Mouse (Mus musculus) ES-E14 (cell line): ENCODE results near the gene Hoxa3. TPM values are rescaled to one million over a fixed set of nuclear protein-coding genes. Genes with fewer than 3 reads are reported as not detected.

ENCODE experiments used
- DNase-seq: peaks from one replicate; pipeline ENCODE4 v3.0.0-alpha.2; 2013; ENCODE audit warnings: low read depth, low spot score
- H3K27ac ChIP-seq: 2 replicates; pipeline ENCODE4 v1.5.1; 2012; ENCODE audit warnings: low read depth, mild to moderate bottlenecking, low read length, moderate library complexity, mixed read lengths; ENCODE audit not compliant: poor library complexity, insufficient read depth, severe bottlenecking
- H3K36me3 ChIP-seq: 2 replicates; pipeline ENCODE4 v1.6.1; 2012; ENCODE audit warnings: mild to moderate bottlenecking, low read length, moderate library complexity, mixed read lengths; ENCODE audit not compliant: control insufficient read depth, poor library complexity, insufficient read depth, severe bottlenecking
- H3K4me1 ChIP-seq, 2 experiments: fragments of 150-350 bp in 1 of 2; sonication (generic) in 1 of 2; 2 replicates each; pipeline ENCODE4 v1.6.1; 2012; ENCODE audit warnings: low read length in 2 of 2, mild to moderate bottlenecking in 1 of 2, mixed read lengths in 1 of 2; ENCODE audit not compliant: control insufficient read depth in 2 of 2, insufficient read depth in 2 of 2, poor library complexity in 1 of 2
- H3K4me3 ChIP-seq, 2 experiments: fragments of 150-350 bp in 1 of 2; sonication (generic) in 1 of 2; 2 replicates each; pipeline ENCODE4 v1.5.1; 2012; ENCODE audit warnings: low read length in 2 of 2, low read depth in 1 of 2, mild to moderate bottlenecking in 1 of 2, mixed read lengths in 1 of 2; ENCODE audit not compliant: insufficient read depth in 1 of 2, poor library complexity in 1 of 2, severe bottlenecking in 1 of 2
- H3K9ac ChIP-seq: 2 replicates; pipeline ENCODE4 v1.6.1; 2012; ENCODE audit warnings: low read depth, mild to moderate bottlenecking, low read length, mixed read lengths; ENCODE audit not compliant: poor library complexity, insufficient read depth, severe bottlenecking
- H3K9me3 ChIP-seq: fragments of 150-350 bp; sonication (generic); 2 replicates; pipeline ENCODE4 v1.6.1; 2012; ENCODE audit warnings: low read depth, mild to moderate bottlenecking, low read length; ENCODE audit not compliant: control insufficient read depth, insufficient read depth
- CHD2 ChIP-seq: IDR thresholded peaks from 2 replicates; pipeline ENCODE4 v1.6.1; 2014; ENCODE audit warnings: mild to moderate bottlenecking, low read depth, low read length, inconsistent platforms
- HCFC1 ChIP-seq: IDR thresholded peaks from 2 replicates; pipeline ENCODE4 v1.6.1; 2012; ENCODE audit warnings: low read length, inconsistent platforms, borderline replicate concordance; ENCODE audit not compliant: insufficient read depth
- MAFK ChIP-seq: IDR thresholded peaks from 2 replicates; pipeline ENCODE4 v1.6.1; 2014; ENCODE audit warnings: mild to moderate bottlenecking, low read depth, low read length, inconsistent platforms; ENCODE audit not compliant: insufficient read depth
- ZC3H11A ChIP-seq: IDR thresholded peaks from 2 replicates; pipeline ENCODE4 v1.6.1; 2012; ENCODE audit warnings: low read depth, mild to moderate bottlenecking, inconsistent platforms, low read length, borderline replicate concordance
- ZNF384 ChIP-seq: IDR thresholded peaks from 2 replicates; pipeline ENCODE4 v1.6.1; 2012; ENCODE audit warnings: low read depth, low read length, inconsistent platforms
- in situ Hi-C, 2 experiments: fragments of 600-800 bp; cut with MboI; formaldehyde crosslinking; loops; one replicate each; pipeline ENCODE4 v1.15.1; 2025; ENCODE audit warnings: low sequenced_read_pairs in 2 of 2, inconsistent platforms in 1 of 2; ENCODE audit not compliant: unreplicated experiment in 2 of 2
- total RNA-seq: library from RNA; depleted of rRNA; stranded (reverse); fragments of 300-350 nt; gene quantifications from 2 replicates; pipeline ENCODE4 v1.2.3, GENCODE M21; 2012

The Hoxa3 gene
- total RNA-seq, 1 experiment = 0.27 TPM

DNA sequence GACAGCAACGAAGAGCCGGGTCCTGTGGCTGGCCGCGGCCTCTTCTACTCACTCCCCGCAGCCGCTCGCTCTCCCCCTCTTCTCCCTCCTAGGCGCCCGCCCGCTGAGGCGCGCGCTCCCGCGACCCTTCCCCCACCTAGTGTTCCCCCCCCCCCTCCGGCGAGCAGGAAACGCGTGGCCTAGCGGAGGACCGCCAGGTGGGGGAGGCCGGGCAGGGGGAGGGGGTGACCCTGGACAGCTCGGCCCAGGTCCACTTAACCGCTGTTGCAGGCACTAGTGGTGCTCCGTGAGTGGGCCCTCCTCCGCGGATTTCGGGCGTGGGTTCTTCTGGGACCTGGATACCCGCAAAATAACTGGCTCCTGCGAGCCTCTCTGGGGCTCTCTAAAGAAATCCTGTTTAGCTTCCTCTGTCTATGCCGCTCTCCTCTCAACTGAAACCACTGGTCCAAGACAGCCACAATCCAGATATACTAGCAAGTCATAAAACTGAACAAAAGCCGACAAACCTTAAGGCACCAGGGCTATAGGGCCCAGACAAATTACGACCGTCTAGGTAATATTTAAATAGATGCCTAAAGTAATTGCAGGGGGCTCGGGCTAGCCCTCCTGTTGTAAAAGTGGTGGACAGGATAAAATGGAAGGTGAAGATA is 17.5 kb upstream of the Hoxa3 start, which contains the start of gene Hoxa9:
Hoxa9 (minus strand) TSS at position 574 of the 650 bp plus-strand sequence.
- in situ Hi-C loops = no loop called here
- Histone ChIP-seq H3K4me3 (peak within 1 kb of the TSS in 1 of 2 experiments; percentile 11; a peak in 1 of 4 replicates), H3K9me3 (no peaks in the 10 kb centered on the region), H3K9ac (no peak within 1 kb of the TSS), H3K36me3 (no peaks in the 10 kb centered on the region), H3K4me1 (peaks cover 0 to 5% of the 10 kb centered on the region in 2 experiments; a peak in 1 of 4 replicates), H3K27ac (no peak within 1 kb of the TSS)
- DNase-seq = no peak
- TF ChIP-seq ZC3H11A (no peak), ZNF384 (no peak), MAFK (no peak), CHD2 (no peak), HCFC1 (no peak)

- peaks cover 0 to 5% of the 10 kb centered on the region in 2 experiments; a peak in 1 of 4 replicates for H3K4me1 ChIP-seq
- H3K9ac ChIP-seq = no peak overlapping the region
- TF ChIP-seq ZNF384 (no peak), CHD2 (no peak), MAFK (no peak), ZC3H11A (no peak), HCFC1 (no peak)
- H3K9me3 ChIP-seq = no peaks in the 10 kb centered on the region
- H3K36me3 ChIP-seq = no peaks in the 10 kb centered on the region
- in situ Hi-C loops = loop anchor here (10.0 kb wide), 3 partner anchors 65 to 1055 kb away; partner anchors contain the start of gene Hoxa2 (in 2 of the 2)
- DNase-seq = no peak
- H3K27ac ChIP-seq = no peak overlapping the region
- H3K4me3 ChIP-seq = peak overlapping the region in 1 of 2 experiments; percentile 11; a peak in 1 of 4 replicates
These were observed 16.7 kb upstream of the Hoxa3 start for GRCm38 (mm10) chr6:52229558-52230416.

GRCm38 (mm10) chr6:52228475-52229465 is 15.6 kb upstream of the Hoxa3 start:
- no peak for DNase-seq
- H3K9ac ChIP-seq = no peak overlapping the region
- no peak for TF ChIP-seq ZC3H11A
- no peak overlapping the region for H3K27ac ChIP-seq
- no peaks in the 10 kb centered on the region for H3K9me3 ChIP-seq
- in situ Hi-C loops = loop anchor here (10.0 kb wide), 3 partner anchors 64 to 1054 kb away; partner anchors contain the start of gene Hoxa2 (in 2 of the 2)
- peaks cover 0 to 5% of the 10 kb centered on the region in 2 experiments; a peak in 1 of 4 replicates for H3K4me1 ChIP-seq
- no peaks in the 10 kb centered on the region for H3K36me3 ChIP-seq
- H3K4me3 ChIP-seq = no peak overlapping the region
